Mouse (Mus musculus): ENCODE results near the gene B4galt4. TPM values are rescaled to one million over a fixed set of nuclear protein-coding genes. Genes with fewer than 3 reads are reported as not detected.
"Not testable (repeated sequence)": the region's sequence is repeated elsewhere in the genome, so short reads cannot be mapped to it uniquely, and the experiment has no call there.

Gene B4galt4
- polyA plus RNA-seq, 1 experiment from 2014 or later = 33.4 TPM

GRCm38 (mm10) chr16:38711245-38711644 lies 30.8 kb upstream of the B4galt4 start:
- no peaks in the 10 kb centered on the region for H3K9me3 ChIP-seq (replicated peaks)
- ATAC-seq (ENCODE audit: low FRiP score) = no peak
- H3K4me1 ChIP-seq = peaks cover 15% of the 10 kb centered on the region
- peak overlapping the region; percentile 84 for H3K4me2 ChIP-seq (replicated peaks)
- peaks cover 4% of the 10 kb centered on the region; the same call in 1 of the 2 replicates for H3K27me3 ChIP-seq
- H3K4me3 ChIP-seq = peak overlapping the region; percentile 17; the same call in 1 of the 2 replicates
- WGBS = 60% methylated on average over 4 of the region's 4 CpGs
- no peak overlapping the region for H3K9ac ChIP-seq
- H3K36me3 ChIP-seq = no peaks in the 10 kb centered on the region
- H3K27ac ChIP-seq = no peak overlapping the region

GRCm38 (mm10) chr16:38712105-38712504 lies 30.0 kb upstream of the B4galt4 start:
- no peaks in the 10 kb centered on the region for H3K9me3 ChIP-seq (replicated peaks)
- peak; percentile 18 for ATAC-seq (ENCODE audit: low FRiP score)
- no peak overlapping the region for H3K27ac ChIP-seq
- H3K4me3 ChIP-seq = peak overlapping the region; percentile 68
- peaks cover 4% of the 10 kb centered on the region; the same call in 1 of the 2 replicates for H3K27me3 ChIP-seq
- H3K4me1 ChIP-seq = peaks cover 12% of the 10 kb centered on the region
- H3K4me2 ChIP-seq (replicated peaks) = peak overlapping the region; percentile 84
- no peaks in the 10 kb centered on the region for H3K36me3 ChIP-seq
- H3K9ac ChIP-seq = peak overlapping the region; percentile 77
- WGBS = 5% methylated on average over 12 of the region's 12 CpGs

GRCm38 (mm10) chr16:38712581-38713403 lies 29.3 kb upstream of the B4galt4 start, which contains the start of gene Arhgap31:
Gene Arhgap31, minus strand, starts transcription at chr16:38713274.
- Histone ChIP-seq H3K27me3 (peaks cover 4% of the 10 kb centered on the region; the same call in 1 of the 2 replicates), H3K4me1 (peaks cover 12% of the 10 kb centered on the region), H3K4me2 (replicated peaks) (peak within 1 kb of the TSS; percentile 84), H3K27ac (peak within 1 kb of the TSS; percentile 76), H3K9ac (peak within 1 kb of the TSS; percentile 77), H3K36me3 (no peaks in the 10 kb centered on the region), H3K4me3 (peak within 1 kb of the TSS; percentile 68), H3K9me3 (replicated peaks) (no peaks in the 10 kb centered on the region)
- peak; percentile 94 for ATAC-seq (ENCODE audit: low FRiP score)
- under 1% methylated on average over 61 of the region's 74 CpGs for WGBS

- H3K4me2 ChIP-seq (replicated peaks) = peak overlapping the region; percentile 84
- peak overlapping the region; percentile 68 for H3K4me3 ChIP-seq
- ATAC-seq (ENCODE audit: low FRiP score) = peak; percentile 68
- H3K9ac ChIP-seq = peak overlapping the region; percentile 77
- peak overlapping the region; percentile 76 for H3K27ac ChIP-seq
- no peaks in the 10 kb centered on the region for H3K9me3 ChIP-seq (replicated peaks)
- peaks cover 4% of the 10 kb centered on the region; the same call in 1 of the 2 replicates for H3K27me3 ChIP-seq
- H3K36me3 ChIP-seq = no peaks in the 10 kb centered on the region
- peaks cover 12% of the 10 kb centered on the region for H3K4me1 ChIP-seq
- 30% methylated on average over 17 of the region's 17 CpGs for WGBS
These were observed 28.4 kb upstream of the B4galt4 start for GRCm38 (mm10) chr16:38713404-38714258.

GRCm38 (mm10) chr16:38714259-38714526 lies 27.9 kb upstream of the B4galt4 start:
- not testable (repeated sequence) for H3K9ac ChIP-seq; H3K36me3 ChIP-seq; H3K9me3 ChIP-seq (replicated peaks); ATAC-seq (ENCODE audit: low FRiP score); H3K4me3 ChIP-seq; H3K27me3 ChIP-seq; H3K27ac ChIP-seq
- Histone ChIP-seq H3K4me2 (replicated peaks) (peak overlapping the region; percentile 84), H3K4me1 (peaks cover 12% of the 10 kb centered on the region)
- 72% methylated on average over 11 of the region's 12 CpGs for WGBS

- H3K4me1 ChIP-seq = 0 out of 2 replicates have a peak, but pooled peaks cover 5% of the 10 kb centered on the region
- H3K9ac ChIP-seq = no peak overlapping the region
- no peak overlapping the region for H3K4me3 ChIP-seq
- no peak overlapping the region for H3K4me2 ChIP-seq (replicated peaks)
- no peak overlapping the region for H3K27ac ChIP-seq
- no peaks in the 10 kb centered on the region for H3K36me3 ChIP-seq
- 87% methylated on average over 9 of the region's 9 CpGs for WGBS
- no peaks in the 10 kb centered on the region for H3K27me3 ChIP-seq
- ATAC-seq (ENCODE audit: low FRiP score) = no peak
- no peaks in the 10 kb centered on the region for H3K9me3 ChIP-seq (replicated peaks)
These were observed 20.7 kb upstream of the B4galt4 start for GRCm38 (mm10) chr16:38721377-38721776.

- 0 out of 2 replicates have a peak, but pooled peaks cover 5% of the 10 kb centered on the region for H3K4me1 ChIP-seq
- ATAC-seq (ENCODE audit: low FRiP score) = no peak
- H3K9ac ChIP-seq = no peak overlapping the region
- WGBS = 78% methylated on average over 8 of the region's 8 CpGs
- H3K9me3 ChIP-seq (replicated peaks) = no peaks in the 10 kb centered on the region
- no peaks in the 10 kb centered on the region for H3K36me3 ChIP-seq
- 0 out of 2 replicates have a peak overlapping the region, but pooled peaks have one; percentile 12 for H3K27ac ChIP-seq
- no peak overlapping the region for H3K4me2 ChIP-seq (replicated peaks)
- H3K4me3 ChIP-seq = no peak overlapping the region
- no peaks in the 10 kb centered on the region for H3K27me3 ChIP-seq
These were observed 17.8 kb upstream of the B4galt4 start for GRCm38 (mm10) chr16:38724256-38724655.

- WGBS = 70% methylated on average over 13 of the region's 13 CpGs
- Histone ChIP-seq H3K4me3 (no peak overlapping the region), H3K27ac (0 out of 2 replicates have a peak overlapping the region, but pooled peaks have one; percentile 12), H3K36me3 (no peaks in the 10 kb centered on the region), H3K4me1 (0 out of 2 replicates have a peak, but pooled peaks cover 5% of the 10 kb centered on the region), H3K27me3 (no peaks in the 10 kb centered on the region), H3K4me2 (replicated peaks) (no peak overlapping the region), H3K9ac (no peak overlapping the region), H3K9me3 (replicated peaks) (no peaks in the 10 kb centered on the region)
- no peak for ATAC-seq (ENCODE audit: low FRiP score)
These were observed 17.1 kb upstream of the B4galt4 start for GRCm38 (mm10) chr16:38724974-38725373.

GRCm38 (mm10) chr16:38728576-38729132 lies 13.4 kb upstream of the B4galt4 start:
- no peaks in the 10 kb centered on the region for H3K9me3 ChIP-seq (replicated peaks)
- no peak overlapping the region for H3K27ac ChIP-seq
- no peaks in the 10 kb centered on the region for H3K36me3 ChIP-seq
- no peak for ATAC-seq (ENCODE audit: low FRiP score)
- WGBS = 91% methylated on average over 15 of the region's 15 CpGs
- H3K27me3 ChIP-seq = no peaks in the 10 kb centered on the region
- H3K4me1 ChIP-seq = 0 out of 2 replicates have a peak, but pooled peaks cover 5% of the 10 kb centered on the region
- H3K4me3 ChIP-seq = no peak overlapping the region
- no peak overlapping the region for H3K9ac ChIP-seq
- H3K4me2 ChIP-seq (replicated peaks) = no peak overlapping the region

- Histone ChIP-seq H3K27me3 (no peaks in the 10 kb centered on the region), H3K36me3 (no peaks in the 10 kb centered on the region), H3K9ac (no peak overlapping the region), H3K4me3 (no peak overlapping the region), H3K4me2 (replicated peaks) (no peak overlapping the region), H3K9me3 (replicated peaks) (no peaks in the 10 kb centered on the region), H3K27ac (no peak overlapping the region), H3K4me1 (0 out of 2 replicates have a peak, but pooled peaks cover 5% of the 10 kb centered on the region)
- WGBS = 88% methylated on average over 6 of the region's 6 CpGs
- no peak for ATAC-seq (ENCODE audit: low FRiP score)
These were observed 12.9 kb upstream of the B4galt4 start for GRCm38 (mm10) chr16:38729139-38729538.

GRCm38 (mm10) chr16:38729610-38730288 lies 12.3 kb upstream of the B4galt4 start:
- Histone ChIP-seq H3K9ac (no peak overlapping the region), H3K4me1 (no peaks in the 10 kb centered on the region), H3K27me3 (no peaks in the 10 kb centered on the region), H3K9me3 (replicated peaks) (no peaks in the 10 kb centered on the region), H3K36me3 (no peaks in the 10 kb centered on the region), H3K27ac (no peak overlapping the region), H3K4me2 (replicated peaks) (no peak overlapping the region), H3K4me3 (no peak overlapping the region)
- no peak for ATAC-seq (ENCODE audit: low FRiP score)
- WGBS = 68% methylated on average over 15 of the region's 15 CpGs

Data from hindbrain, embryonic 12.5 days (tissue).